Mouse (Mus musculus) cortical plate, adult 2 months (tissue): ENCODE data around the gene Tspan9.

Experiments
- CTCF ChIP-seq: fragments of 200-500 bp; IDR thresholded peaks from 2 replicates; pipeline ENCODE4 v1.5.1; 2011; ENCODE audit warnings: mild to moderate bottlenecking, control low read depth, low read length; ENCODE audit not compliant: insufficient read depth; ENCODE audit errors: extremely low read depth
- POLR2A ChIP-seq: fragments of 200-500 bp; IDR thresholded peaks from 2 replicates; pipeline ENCODE4 v1.6.1; 2011; ENCODE audit warnings: mild to moderate bottlenecking, low read length, control low read depth; ENCODE audit not compliant: insufficient read depth; ENCODE audit errors: extremely low read depth

DNA sequence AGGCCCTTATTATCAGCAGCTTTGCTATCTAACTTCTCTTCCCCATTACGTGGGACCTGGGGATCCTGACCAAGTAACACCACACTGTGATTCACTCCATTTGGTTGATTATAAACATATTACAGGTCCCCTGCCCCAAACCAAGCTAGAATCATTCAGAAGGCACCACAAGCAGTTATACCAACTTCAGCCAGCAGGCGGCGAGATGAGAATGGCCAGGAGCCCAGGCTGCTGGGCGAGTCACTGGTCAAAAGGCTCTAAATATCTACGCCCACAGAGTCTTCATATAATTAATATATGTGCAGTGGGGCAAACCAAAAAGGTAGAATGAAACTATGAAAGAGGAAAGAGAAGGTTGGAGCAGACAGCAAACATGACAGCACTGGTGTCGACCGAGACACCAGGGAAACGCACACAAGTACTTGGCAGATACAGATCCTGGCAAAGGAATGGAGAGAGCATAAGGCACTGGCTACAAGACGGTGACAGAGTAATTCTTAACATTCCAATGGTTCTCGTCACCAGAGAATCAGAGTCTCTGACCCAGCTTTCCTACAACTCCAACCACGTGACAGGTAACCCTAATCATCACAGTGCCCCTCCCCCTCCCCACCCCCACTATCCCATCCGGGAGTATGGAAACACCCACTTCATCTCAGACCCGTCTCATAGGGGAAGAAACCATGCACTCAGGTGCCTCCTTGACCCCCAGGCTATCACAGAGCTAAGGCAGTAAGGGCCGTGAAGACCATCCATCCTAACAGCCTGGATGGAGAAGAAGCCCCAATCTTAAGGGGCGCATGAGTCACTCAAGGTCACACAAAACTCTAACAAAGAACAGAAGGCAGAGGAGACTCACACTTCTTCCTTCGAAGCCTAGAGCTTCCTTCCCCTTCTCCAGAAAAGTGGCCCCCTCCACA is 110.9 kb downstream of the Tspan9 start:
- TF ChIP-seq CTCF, result peak; percentile 76
- no peak for TF ChIP-seq POLR2A
